Mouse (Mus musculus) ES-E14 (cell line): Measurements from ENCODE around the gene H2-Ke6. TPM values are rescaled to one million over a fixed set of nuclear protein-coding genes. Genes with fewer than 3 reads are reported as not detected.

ENCODE experiments used
- DNase-seq: peaks from one replicate; pipeline ENCODE4 v3.0.0-alpha.2; 2013; ENCODE audit warnings: low read depth, low spot score
- H3K27ac ChIP-seq: 2 replicates; pipeline ENCODE4 v1.5.1; 2012; ENCODE audit warnings: low read depth, mild to moderate bottlenecking, low read length, moderate library complexity, mixed read lengths; ENCODE audit not compliant: poor library complexity, insufficient read depth, severe bottlenecking
- H3K36me3 ChIP-seq: 2 replicates; pipeline ENCODE4 v1.6.1; 2012; ENCODE audit warnings: mild to moderate bottlenecking, low read length, moderate library complexity, mixed read lengths; ENCODE audit not compliant: control insufficient read depth, poor library complexity, insufficient read depth, severe bottlenecking
- H3K4me1 ChIP-seq, 2 experiments: fragments of 150-350 bp in 1 of 2; sonication (generic) in 1 of 2; 2 replicates each; pipeline ENCODE4 v1.6.1; 2012; ENCODE audit warnings: low read length in 2 of 2, mild to moderate bottlenecking in 1 of 2, mixed read lengths in 1 of 2; ENCODE audit not compliant: control insufficient read depth in 2 of 2, insufficient read depth in 2 of 2, poor library complexity in 1 of 2
- H3K4me3 ChIP-seq, 2 experiments: fragments of 150-350 bp in 1 of 2; sonication (generic) in 1 of 2; 2 replicates each; pipeline ENCODE4 v1.5.1; 2012; ENCODE audit warnings: low read length in 2 of 2, low read depth in 1 of 2, mild to moderate bottlenecking in 1 of 2, mixed read lengths in 1 of 2; ENCODE audit not compliant: insufficient read depth in 1 of 2, poor library complexity in 1 of 2, severe bottlenecking in 1 of 2
- H3K9ac ChIP-seq: 2 replicates; pipeline ENCODE4 v1.6.1; 2012; ENCODE audit warnings: low read depth, mild to moderate bottlenecking, low read length, mixed read lengths; ENCODE audit not compliant: poor library complexity, insufficient read depth, severe bottlenecking
- H3K9me3 ChIP-seq: fragments of 150-350 bp; sonication (generic); 2 replicates; pipeline ENCODE4 v1.6.1; 2012; ENCODE audit warnings: low read depth, mild to moderate bottlenecking, low read length; ENCODE audit not compliant: control insufficient read depth, insufficient read depth
- CHD2 ChIP-seq: IDR thresholded peaks from 2 replicates; pipeline ENCODE4 v1.6.1; 2014; ENCODE audit warnings: mild to moderate bottlenecking, low read depth, low read length, inconsistent platforms
- HCFC1 ChIP-seq: IDR thresholded peaks from 2 replicates; pipeline ENCODE4 v1.6.1; 2012; ENCODE audit warnings: low read length, inconsistent platforms, borderline replicate concordance; ENCODE audit not compliant: insufficient read depth
- MAFK ChIP-seq: IDR thresholded peaks from 2 replicates; pipeline ENCODE4 v1.6.1; 2014; ENCODE audit warnings: mild to moderate bottlenecking, low read depth, low read length, inconsistent platforms; ENCODE audit not compliant: insufficient read depth
- ZC3H11A ChIP-seq: IDR thresholded peaks from 2 replicates; pipeline ENCODE4 v1.6.1; 2012; ENCODE audit warnings: low read depth, mild to moderate bottlenecking, inconsistent platforms, low read length, borderline replicate concordance
- ZNF384 ChIP-seq: IDR thresholded peaks from 2 replicates; pipeline ENCODE4 v1.6.1; 2012; ENCODE audit warnings: low read depth, low read length, inconsistent platforms
- in situ Hi-C, 2 experiments: fragments of 600-800 bp; cut with MboI; formaldehyde crosslinking; loops; one replicate each; pipeline ENCODE4 v1.15.1; 2025; ENCODE audit warnings: low sequenced_read_pairs in 2 of 2, inconsistent platforms in 1 of 2; ENCODE audit not compliant: unreplicated experiment in 2 of 2
- total RNA-seq: library from RNA; depleted of rRNA; stranded (reverse); fragments of 300-350 nt; gene quantifications from 2 replicates; pipeline ENCODE4 v1.2.3, GENCODE M21; 2012

H2-Ke6 gene
- total RNA-seq, 1 experiment = 15.5 TPM

GRCm38 (mm10) chr17:34068864-34069263 lies 41.0 kb upstream of the H2-Ke6 start:
- in situ Hi-C loops = no loop called here

GRCm38 (mm10) chr17:34057224-34057623 lies 29.4 kb upstream of the H2-Ke6 start:
- in situ Hi-C loops = no loop called here
- no peak overlapping the region for H3K27ac ChIP-seq
- no peak for TF ChIP-seq ZC3H11A
- TF ChIP-seq CHD2 = no peak
- TF ChIP-seq ZNF384 = no peak
- no peak for TF ChIP-seq HCFC1
- TF ChIP-seq MAFK = no peak; the same call in 1 of the 2 replicates

More at GRCm38 (mm10) chr17:34068864-34069263, 41.0 kb upstream of the H2-Ke6 start:
- H3K9ac ChIP-seq = no peak overlapping the region
- H3K4me1 ChIP-seq = 0 out of 4 replicates have a peak, but pooled peaks cover 0 to 2% of the 10 kb centered on the region in 2 experiments
- TF ChIP-seq HCFC1 (no peak), ZNF384 (no peak), MAFK (no peak), ZC3H11A (no peak), CHD2 (no peak)
- H3K9me3 ChIP-seq = no peaks in the 10 kb centered on the region
- no peaks in the 10 kb centered on the region for H3K36me3 ChIP-seq
- no peak overlapping the region for H3K4me3 ChIP-seq
- no peak overlapping the region for H3K27ac ChIP-seq
- DNase-seq = no peak

GRCm38 (mm10) chr17:34047404-34048050 lies 19.7 kb upstream of the H2-Ke6 start:
- Histone ChIP-seq H3K9me3 (no peaks in the 10 kb centered on the region), H3K36me3 (no peaks in the 10 kb centered on the region), H3K27ac (no peak overlapping the region), H3K4me3 (no peak overlapping the region), H3K9ac (no peak overlapping the region), H3K4me1 (no peaks in the 10 kb centered on the region)
- TF ChIP-seq ZC3H11A = no peak
- TF ChIP-seq ZNF384 = no peak
- no peak for TF ChIP-seq MAFK
- DNase-seq = no peak
- in situ Hi-C loops = no loop called here

More at GRCm38 (mm10) chr17:34057224-34057623, 29.4 kb upstream of the H2-Ke6 start:
- Histone ChIP-seq H3K36me3 (no peaks in the 10 kb centered on the region), H3K9ac (no peak overlapping the region), H3K9me3 (no peaks in the 10 kb centered on the region), H3K4me1 (peaks cover 0 to 3% of the 10 kb centered on the region in 2 experiments; a peak in 1 of 4 replicates), H3K4me3 (no peak overlapping the region)
- no peak for DNase-seq

GRCm38 (mm10) chr17:34045941-34046340 lies 18.1 kb upstream of the H2-Ke6 start:
- Histone ChIP-seq H3K4me1 (no peaks in the 10 kb centered on the region; a peak in 1 of 4 replicates), H3K27ac (no peak overlapping the region), H3K4me3 (no peak overlapping the region), H3K9ac (no peak overlapping the region), H3K36me3 (no peaks in the 10 kb centered on the region), H3K9me3 (no peaks in the 10 kb centered on the region)
- DNase-seq = no peak
- TF ChIP-seq HCFC1 (no peak), CHD2 (no peak), ZNF384 (no peak), MAFK (no peak), ZC3H11A (no peak)
- in situ Hi-C loops = no loop called here
